Mouse (Mus musculus) megakaryocyte, embryonic 14.5 days (primary cell): ENCODE measurements around the gene Rad50. TPM values are rescaled to one million over a fixed set of nuclear protein-coding genes. Genes with fewer than 3 reads are reported as not detected.

Experiments used
- H3K27me3 ChIP-seq: replicated peaks from 2 replicates; pipeline ENCODE3; 2012; ENCODE audit warnings: inconsistent platforms
- H3K36me3 ChIP-seq: replicated peaks from 2 replicates; pipeline ENCODE3; 2012; ENCODE audit warnings: low read length, inconsistent platforms, mixed read lengths
- H3K4me1 ChIP-seq: 2 replicates; pipeline ENCODE4 v1.6.1; 2012; ENCODE audit warnings: inconsistent platforms
- H3K4me3 ChIP-seq: replicated peaks from 2 replicates; pipeline ENCODE3; 2012; ENCODE audit warnings: moderate library complexity, mild to moderate bottlenecking, inconsistent platforms
- H3K9me3 ChIP-seq: 2 replicates; pipeline ENCODE4 v1.6.1; 2012; ENCODE audit warnings: inconsistent platforms
- FLI1 ChIP-seq: IDR thresholded peaks from 2 replicates; pipeline ENCODE4 v1.6.1; 2012; ENCODE audit warnings: low read length, inconsistent platforms, mixed read lengths
- GATA1 ChIP-seq: IDR thresholded peaks from 3 replicates; pipeline ENCODE4 v1.6.1; 2012; ENCODE audit warnings: mixed read lengths, low read length, inconsistent platforms, borderline replicate concordance
- polyA plus RNA-seq: library from polyadenylated mRNA; stranded (reverse); fragments of >175 nt; gene quantifications from 2 replicates; pipeline ENCODE4 v1.2.3, GENCODE M21; 2012; ENCODE audit warnings: low replicate concordance; ENCODE audit not compliant: insufficient read depth

Rad50 gene
- polyA plus RNA-seq, 1 experiment: 3.2 TPM

DNA sequence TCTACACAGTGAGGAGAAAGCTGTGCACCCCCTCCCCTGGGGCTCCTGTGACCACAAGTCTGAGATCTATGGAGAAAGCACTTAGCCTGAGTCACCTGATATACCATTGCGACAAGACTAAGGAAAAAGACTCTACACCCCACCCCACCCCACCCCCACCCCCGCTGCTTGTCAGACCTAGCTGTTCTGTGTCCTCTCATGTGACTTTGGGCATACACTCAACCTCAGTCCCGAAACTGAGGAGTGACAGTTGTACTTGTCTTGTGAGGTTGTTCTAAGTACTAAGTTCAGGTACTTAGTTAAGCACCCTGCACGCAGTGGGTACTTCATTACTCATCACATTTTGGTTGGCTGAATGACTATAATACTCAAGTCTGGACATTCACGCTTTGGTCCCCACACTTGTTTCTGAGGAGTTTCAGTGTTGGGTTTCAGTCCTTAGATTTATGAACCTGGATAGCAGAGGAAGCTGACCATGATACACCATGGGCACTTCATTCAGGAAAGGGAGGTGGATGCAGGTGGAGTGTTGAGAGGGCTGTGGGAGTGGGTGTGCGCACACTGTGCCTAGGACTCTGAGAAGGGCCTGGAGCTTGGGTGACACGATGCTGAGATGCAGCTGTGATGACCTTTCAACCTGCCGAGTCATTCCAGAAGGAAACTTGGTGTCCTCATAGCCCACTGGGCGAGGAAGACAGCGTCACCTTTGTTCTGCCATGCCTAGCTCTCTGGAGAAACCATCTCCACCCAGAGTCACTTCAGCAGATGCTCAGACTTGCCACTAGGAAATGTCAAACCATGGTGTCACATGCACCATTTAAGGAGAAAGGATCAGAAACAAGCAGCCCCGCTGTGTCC, 85.3 kb downstream of the Rad50 start:
- H3K36me3 ChIP-seq: peaks cover 9% of the 10 kb centered on the region
- H3K27me3 ChIP-seq: no peaks in the 10 kb centered on the region
- H3K9me3 ChIP-seq: peaks cover 10% of the 10 kb centered on the region
- H3K4me1 ChIP-seq: peaks cover 59% of the 10 kb centered on the region
- H3K4me3 ChIP-seq: peak overlapping the region; percentile 65
- TF ChIP-seq GATA1 (no peak), FLI1 (no peak)

DNA sequence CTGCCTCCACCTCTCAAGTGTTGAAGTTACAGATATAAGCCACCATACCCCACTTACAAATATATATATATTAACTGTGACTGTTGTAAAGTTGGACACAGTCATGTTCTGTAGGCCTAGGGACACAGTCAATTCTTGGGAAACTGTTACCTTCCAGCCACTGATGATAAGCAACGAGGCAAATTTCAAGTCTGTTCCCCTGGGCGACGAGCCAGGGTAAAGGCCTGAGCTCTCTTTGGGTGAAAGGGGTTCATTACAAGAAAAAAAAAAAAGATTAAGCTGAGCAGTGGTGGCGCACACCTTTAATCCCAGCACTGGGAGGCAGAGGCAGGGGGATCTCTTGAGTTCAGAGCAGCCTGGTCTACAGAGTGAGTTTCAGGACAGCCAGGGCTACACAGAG, 87.0 kb downstream of the Rad50 start:
- H3K27me3 ChIP-seq: no peaks in the 10 kb centered on the region
- H3K4me1 ChIP-seq: peaks cover 59% of the 10 kb centered on the region
- no peak for TF ChIP-seq FLI1
- no peak for TF ChIP-seq GATA1
- peaks cover 10% of the 10 kb centered on the region for H3K9me3 ChIP-seq
- H3K36me3 ChIP-seq: peaks cover 9% of the 10 kb centered on the region
- H3K4me3 ChIP-seq: no peak overlapping the region

DNA sequence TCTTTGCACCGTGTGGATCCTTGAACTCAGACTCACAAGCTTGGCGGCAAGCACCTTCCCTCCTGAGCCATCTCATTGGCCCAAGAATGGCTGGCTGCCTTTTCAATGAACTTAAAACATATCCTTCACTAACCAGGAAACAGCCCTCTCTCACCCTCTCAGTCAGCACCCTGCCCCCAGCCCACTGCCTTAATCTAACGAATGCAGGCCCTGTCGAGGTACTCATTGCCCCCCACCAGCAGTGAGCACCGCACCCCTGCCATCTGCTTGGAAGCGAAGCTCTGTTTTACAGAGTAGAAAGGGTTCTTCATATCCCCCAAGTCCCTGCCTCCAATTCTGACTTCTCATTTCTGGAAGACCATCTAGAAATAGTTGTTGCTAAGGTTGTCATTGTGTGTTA, 87.7 kb downstream of the Rad50 start:
- peaks cover 9% of the 10 kb centered on the region for H3K36me3 ChIP-seq
- no peak overlapping the region for H3K4me3 ChIP-seq
- TF ChIP-seq FLI1 (no peak), GATA1 (no peak)
- peaks cover 62% of the 10 kb centered on the region for H3K4me1 ChIP-seq
- H3K27me3 ChIP-seq: no peaks in the 10 kb centered on the region
- peaks cover 10% of the 10 kb centered on the region for H3K9me3 ChIP-seq

DNA sequence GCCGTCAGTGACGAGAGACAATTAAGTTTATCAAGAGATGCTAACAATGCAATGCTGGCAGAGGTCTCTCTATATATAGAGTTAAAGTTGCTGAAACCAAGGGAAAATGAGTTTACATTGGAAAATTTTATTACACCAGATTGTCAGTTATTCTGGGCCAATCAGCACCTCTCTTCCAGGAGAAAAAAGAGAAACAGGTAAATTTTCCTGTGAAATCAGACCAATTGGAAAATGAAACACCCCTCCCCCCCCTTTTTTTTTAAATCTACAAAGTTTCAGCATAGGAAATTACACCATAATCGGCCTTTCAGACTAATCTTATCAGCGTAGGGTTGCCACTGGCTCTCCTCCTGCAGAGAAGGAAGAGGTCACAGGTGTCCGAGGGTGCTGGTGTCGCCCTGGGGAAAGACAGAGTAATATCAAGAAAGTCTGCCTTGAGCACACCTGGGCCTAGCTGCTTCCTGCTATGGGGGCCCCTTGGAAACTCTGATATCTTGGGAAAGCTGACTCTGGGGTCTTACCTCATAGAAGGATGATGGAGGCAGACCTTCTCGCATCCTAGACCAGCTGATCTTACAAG, 88.4 kb downstream of the Rad50 start, which contains the start of gene Il4:
Il4 (minus strand) TSS at position 51 of the 580 bp plus-strand sequence.
- Histone ChIP-seq H3K27me3 (no peaks in the 10 kb centered on the region), H3K36me3 (peaks cover 4% of the 10 kb centered on the region), H3K4me3 (no peak within 1 kb of the TSS), H3K4me1 (peaks cover 65% of the 10 kb centered on the region), H3K9me3 (peaks cover 4% of the 10 kb centered on the region)
- TF ChIP-seq FLI1: no peak

DNA sequence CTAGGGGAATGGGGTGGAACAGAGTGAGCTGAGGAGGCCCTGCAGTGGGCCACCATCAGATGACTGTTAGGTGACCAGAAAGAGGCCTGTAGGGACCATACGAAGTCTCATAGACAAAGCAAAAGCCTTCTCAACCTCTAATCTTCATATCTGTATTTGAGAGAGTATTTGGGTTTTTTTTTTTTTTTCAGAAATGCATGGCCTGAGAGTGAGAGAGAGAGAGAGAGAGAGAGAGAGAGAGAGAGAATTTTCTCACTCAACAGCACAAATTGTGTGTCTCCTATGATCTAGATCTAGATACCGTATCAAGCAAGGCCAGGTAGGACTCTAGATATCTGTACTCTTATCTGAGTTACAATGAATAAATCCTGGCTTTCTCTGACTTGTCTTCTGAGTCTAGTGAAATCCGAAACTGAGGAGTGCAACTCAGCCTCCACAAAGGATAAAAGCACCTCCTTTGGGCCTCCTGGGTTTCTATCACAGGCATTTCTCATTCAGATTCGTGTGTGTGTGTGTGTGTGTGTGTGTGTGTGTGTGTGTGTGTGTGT, 89.5 kb downstream of the Rad50 start:
- peak overlapping the region; percentile 71 for H3K4me3 ChIP-seq
- H3K9me3 ChIP-seq: no peaks in the 10 kb centered on the region
- H3K27me3 ChIP-seq: no peaks in the 10 kb centered on the region
- TF ChIP-seq GATA1 (no peak), FLI1 (no peak)
- peaks cover 4% of the 10 kb centered on the region for H3K36me3 ChIP-seq
- peaks cover 65% of the 10 kb centered on the region for H3K4me1 ChIP-seq

DNA sequence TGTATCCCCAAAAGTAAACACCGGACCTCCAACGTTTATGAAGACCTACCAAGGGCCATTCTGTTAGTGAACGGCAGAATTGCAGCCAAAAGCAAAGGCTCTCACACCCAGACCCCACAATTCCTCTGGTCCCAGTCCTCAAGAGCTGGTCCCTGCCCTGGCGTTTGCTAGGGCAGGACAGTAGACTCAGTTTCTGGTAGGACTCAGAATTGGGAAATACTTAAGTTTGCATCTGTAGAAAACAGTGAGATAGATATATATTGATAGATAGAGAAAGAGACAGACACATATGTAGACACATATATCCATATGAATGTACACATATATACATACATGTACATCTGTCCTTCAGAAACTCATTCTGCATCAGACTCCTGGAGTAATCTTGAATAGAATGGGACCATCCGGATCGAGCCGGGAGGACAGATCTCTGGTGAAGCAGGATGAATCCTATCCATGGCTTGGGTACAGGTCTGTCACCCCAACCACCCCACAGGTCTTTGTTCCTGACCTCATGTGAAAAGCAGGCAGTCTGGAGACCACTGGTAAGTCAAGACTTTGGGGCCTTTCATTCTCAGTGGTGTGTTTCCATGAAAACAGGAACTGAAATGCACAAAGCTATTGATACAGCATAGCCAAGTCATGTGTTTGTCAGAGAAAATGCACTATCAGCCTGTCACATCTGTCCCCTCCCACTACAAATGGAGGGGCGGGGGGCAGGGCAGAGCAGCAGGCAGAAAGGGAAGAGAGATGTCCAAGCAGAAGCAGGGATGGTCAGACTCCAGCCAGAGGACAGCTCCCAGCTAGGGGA, 90.2 kb downstream of the Rad50 start:
- peak overlapping the region; percentile 71 for H3K4me3 ChIP-seq
- no peak for TF ChIP-seq FLI1
- TF ChIP-seq GATA1: no peak
- H3K36me3 ChIP-seq: peaks cover 6% of the 10 kb centered on the region
- peaks cover 60% of the 10 kb centered on the region for H3K4me1 ChIP-seq
- no peaks in the 10 kb centered on the region for H3K9me3 ChIP-seq
- no peaks in the 10 kb centered on the region for H3K27me3 ChIP-seq

DNA sequence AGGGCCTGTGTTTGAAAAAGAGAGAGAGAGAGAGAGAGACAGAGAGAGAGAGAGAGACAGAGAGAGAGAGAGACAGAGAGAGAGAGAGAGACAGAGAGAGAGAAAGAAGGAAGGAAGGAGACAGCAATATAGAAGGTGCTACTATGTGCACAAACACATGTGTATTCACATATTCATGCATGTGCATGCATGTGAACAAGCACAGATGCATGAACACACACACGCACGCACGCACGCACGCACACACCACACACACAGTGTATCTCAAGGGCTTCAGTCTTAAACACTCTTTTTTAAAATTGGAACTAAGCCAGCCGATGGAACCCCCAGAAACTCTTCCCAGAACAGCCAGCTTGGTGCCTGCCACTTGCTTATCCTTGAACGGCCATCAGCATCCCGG, 91.5 kb downstream of the Rad50 start:
- H3K9me3 ChIP-seq: peaks cover 5% of the 10 kb centered on the region
- H3K4me3 ChIP-seq: peak overlapping the region; percentile 81
- TF ChIP-seq FLI1 (no peak), GATA1 (no peak)
- peaks cover 47% of the 10 kb centered on the region for H3K4me1 ChIP-seq
- no peaks in the 10 kb centered on the region for H3K27me3 ChIP-seq
- H3K36me3 ChIP-seq: peaks cover 11% of the 10 kb centered on the region

DNA sequence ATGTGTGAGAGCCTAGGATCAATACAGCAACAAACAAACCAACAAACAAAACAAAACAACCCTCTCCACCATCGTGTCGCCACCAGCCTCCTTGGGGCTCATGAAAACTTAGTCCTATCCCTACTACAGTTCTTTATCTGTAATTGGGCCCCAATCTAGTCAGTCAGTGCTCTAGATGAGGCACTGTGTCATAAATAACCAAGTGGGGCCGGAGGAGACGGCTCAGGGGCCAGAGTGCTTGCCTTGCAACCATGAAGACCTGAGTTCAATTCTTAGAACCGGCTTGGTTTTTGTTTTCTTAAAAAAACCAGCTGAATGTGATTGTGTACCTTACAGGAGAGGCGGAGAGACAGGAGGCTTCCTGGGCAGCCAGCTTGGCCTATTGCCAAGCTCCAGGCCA, 91.9 kb downstream of the Rad50 start:
- TF ChIP-seq FLI1 (no peak), GATA1 (no peak)
- Histone ChIP-seq H3K4me1 (peaks cover 48% of the 10 kb centered on the region), H3K36me3 (peaks cover 11% of the 10 kb centered on the region), H3K27me3 (no peaks in the 10 kb centered on the region), H3K4me3 (no peak overlapping the region), H3K9me3 (peaks cover 5% of the 10 kb centered on the region)

DNA sequence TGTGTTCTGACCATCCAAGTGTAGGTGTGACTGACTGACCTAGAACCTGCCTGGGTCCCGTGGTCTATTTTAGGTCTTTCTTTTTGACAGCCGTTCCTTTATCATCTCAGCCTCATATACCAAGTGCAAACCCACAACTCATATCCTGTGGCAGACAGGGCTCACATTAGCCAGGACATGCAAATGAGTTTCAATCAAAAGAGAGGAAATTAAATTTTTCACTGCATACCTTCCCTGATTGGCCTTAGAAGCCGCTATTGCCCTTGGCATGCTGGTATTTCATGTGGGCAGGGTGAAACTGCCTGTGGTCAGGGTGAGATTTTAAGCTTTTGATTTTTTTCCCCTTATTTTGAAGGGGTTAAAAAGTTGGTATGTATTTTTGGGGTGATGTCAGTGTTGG, 97.4 kb downstream of the Rad50 start:
- TF ChIP-seq FLI1: no peak
- TF ChIP-seq GATA1: no peak
- peaks cover 56% of the 10 kb centered on the region for H3K4me1 ChIP-seq
- H3K36me3 ChIP-seq: peaks cover 11% of the 10 kb centered on the region
- H3K9me3 ChIP-seq: peaks cover 5% of the 10 kb centered on the region
- H3K27me3 ChIP-seq: peaks cover 5% of the 10 kb centered on the region
- no peak overlapping the region for H3K4me3 ChIP-seq

DNA sequence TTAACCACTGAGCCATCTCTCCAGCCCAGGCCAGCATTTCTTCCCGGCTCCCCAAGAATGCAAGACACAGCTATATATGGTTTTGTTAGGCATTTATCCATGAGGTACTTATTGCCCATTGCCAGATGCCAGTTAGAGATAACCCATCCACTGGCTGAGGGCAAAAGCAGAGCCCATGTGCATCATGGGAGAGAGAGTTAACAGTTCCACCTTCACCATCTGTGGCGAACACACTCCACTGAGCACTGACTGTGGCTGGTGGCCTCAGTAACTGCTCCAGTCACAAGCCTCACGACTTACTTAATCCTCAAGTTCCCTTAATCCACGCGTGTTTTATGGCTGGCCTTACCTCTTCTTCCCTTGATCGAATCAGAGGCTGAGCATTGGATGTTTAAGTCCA, 97.9 kb downstream of the Rad50 start:
- Histone ChIP-seq H3K4me3 (peak overlapping the region; percentile 60), H3K27me3 (peaks cover 5% of the 10 kb centered on the region), H3K4me1 (peaks cover 51% of the 10 kb centered on the region), H3K9me3 (peaks cover 5% of the 10 kb centered on the region), H3K36me3 (peaks cover 11% of the 10 kb centered on the region)
- TF ChIP-seq FLI1: no peak
- TF ChIP-seq GATA1: no peak
